Mouse (Mus musculus) retina, adult 2 months (tissue): ENCODE measurements around the gene Trnt1.

Source experiments
- DNase-seq: peaks from one replicate; pipeline ENCODE4 v3.0.0-alpha.2; 2012; ENCODE audit warnings: low read depth, low spot score

Trnt1 gene

DNA sequence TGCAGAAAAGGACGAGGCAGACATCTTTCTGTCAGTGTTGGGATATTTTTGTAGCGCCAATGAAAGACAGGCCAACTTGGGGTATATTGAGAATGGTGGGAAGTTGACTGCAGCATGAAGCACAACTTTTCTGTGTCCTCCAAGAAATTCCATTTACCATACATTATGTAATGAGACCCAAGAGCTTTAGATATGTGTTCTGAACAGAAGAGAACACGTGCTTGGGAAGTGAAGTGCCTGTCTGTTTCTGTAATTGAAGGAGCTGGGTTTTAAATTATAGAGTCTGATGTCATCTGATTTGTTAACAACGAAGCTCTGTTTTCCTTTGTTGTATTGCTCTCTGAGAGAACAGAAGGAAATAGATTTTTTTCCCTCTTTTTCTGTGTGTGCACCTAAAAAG is 1.1 kb downstream of the Trnt1 start:
- no peak for DNase-seq

DNA sequence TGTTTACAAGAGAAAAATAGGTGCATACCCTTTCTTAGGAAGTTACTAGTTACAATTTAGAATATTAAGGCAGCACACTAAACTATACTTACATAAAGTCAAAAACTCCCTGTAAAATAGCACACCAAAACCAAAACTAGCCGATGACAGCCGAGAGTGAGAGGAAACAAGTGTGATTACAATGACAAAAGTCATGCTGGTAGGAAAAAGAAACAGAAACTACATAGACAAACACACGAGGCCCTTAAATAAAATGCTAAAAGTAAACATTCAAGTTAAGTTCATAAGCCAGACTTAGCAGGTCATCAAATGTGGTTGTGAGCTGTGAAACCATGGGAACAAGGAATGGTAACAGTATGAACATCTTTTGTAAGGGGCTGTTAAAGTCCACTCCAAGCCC is 18.2 kb downstream of the Trnt1 start:
- no peak for DNase-seq

- DNase-seq = no peak
Observed at GRCm38 (mm10) chr6:106791429-106791828, 22.5 kb downstream of the Trnt1 start.

DNA sequence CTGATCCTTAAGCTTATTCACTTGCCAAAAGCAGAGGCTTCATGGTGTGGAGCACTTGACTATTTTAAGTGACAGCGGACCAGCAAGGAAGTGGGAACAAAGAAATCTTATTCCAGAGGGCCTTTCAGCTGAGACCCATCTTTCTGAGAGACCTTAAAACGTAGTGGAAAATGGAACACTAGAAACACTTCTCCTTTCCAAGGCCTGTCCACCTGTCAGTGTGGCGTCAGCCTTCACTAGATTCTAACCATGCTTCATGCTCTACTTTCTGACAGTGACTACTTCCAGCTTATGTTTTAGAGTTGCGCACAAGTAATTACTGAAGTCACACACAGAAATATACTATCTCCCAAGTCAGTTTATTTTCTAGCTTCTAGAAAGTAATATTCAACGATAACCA is 23.6 kb downstream of the Trnt1 start:
- no peak for DNase-seq

GRCm38 (mm10) chr6:106793088-106793487 is 24.2 kb downstream of the Trnt1 start:
- no peak for DNase-seq

DNA sequence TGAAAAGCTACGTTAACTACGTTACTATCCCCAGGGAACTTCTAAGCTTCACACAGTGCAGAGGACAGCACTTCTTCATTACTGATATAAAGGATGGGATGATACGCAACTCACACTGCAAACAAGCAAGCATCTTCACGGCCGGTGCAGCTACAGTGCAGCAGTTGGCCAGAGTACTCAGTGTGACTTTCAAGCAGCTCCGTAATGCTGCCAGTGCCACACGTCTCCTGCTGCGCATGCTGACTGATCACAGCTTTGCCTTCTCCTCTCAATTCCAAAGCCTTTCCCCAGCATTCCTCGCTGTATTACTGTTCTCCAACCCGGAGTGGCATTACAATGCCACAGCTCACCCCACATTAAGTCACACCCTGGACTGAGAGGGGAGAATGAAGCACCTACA is 24.7 kb downstream of the Trnt1 start:
- DNase-seq = no peak

DNA sequence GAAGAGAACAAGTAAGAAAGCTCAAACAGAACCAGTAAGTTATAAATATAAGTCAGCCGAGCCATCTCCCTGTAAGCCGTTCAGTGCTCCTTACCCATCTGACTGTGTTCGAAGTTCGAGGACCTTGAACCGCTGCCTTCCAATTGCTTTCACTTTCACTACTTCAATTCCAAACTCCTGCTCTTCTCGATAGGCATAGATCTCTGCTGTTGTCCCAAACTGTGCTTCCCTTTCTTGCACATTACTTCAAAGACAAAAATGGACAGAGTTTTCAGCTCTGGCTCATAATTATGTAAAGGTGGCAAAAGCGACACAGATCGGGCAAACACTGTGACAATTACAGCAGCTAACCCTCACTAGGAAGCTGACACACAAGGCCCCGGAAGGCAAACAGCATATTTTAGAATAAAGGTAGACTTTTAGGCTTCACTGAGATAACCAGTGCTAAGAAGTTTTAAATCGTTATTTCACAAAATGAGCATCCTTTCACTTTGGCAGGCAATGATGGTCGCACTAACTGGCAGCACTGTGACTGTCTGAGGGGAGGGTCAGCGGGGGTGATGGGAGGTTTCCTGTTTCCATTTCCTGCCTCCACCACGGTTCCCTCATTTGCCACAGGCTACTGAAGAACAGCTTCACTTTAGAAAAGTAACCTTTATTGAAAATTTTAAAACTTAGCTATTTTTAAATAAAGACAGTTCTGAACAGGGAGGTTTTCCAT is 25.3 kb downstream of the Trnt1 start:
- DNase-seq = no peak

GRCm38 (mm10) chr6:106799333-106800226 is 30.7 kb downstream of the Trnt1 start, which contains the start of gene Crbn:
Gene Crbn, minus strand, starts transcription at chr6:106800077.
- DNase-seq = peak; percentile 79

DNA sequence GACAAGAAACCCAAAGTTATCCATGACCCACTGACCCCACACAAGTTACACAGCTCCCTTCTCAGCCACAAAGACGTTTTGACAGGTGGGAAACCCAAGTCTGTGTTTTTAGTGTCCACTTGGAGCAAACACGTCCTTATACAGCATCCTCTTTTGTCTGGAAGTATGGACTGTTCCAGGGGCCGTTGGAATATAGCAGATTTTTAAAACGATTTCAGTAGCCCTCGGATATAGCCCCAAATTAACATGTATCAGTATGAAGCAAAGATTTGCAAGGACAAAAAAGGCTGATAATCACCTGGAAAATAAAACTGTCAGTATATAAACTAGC is 31.3 kb downstream of the Trnt1 start:
- DNase-seq = no peak

DNA sequence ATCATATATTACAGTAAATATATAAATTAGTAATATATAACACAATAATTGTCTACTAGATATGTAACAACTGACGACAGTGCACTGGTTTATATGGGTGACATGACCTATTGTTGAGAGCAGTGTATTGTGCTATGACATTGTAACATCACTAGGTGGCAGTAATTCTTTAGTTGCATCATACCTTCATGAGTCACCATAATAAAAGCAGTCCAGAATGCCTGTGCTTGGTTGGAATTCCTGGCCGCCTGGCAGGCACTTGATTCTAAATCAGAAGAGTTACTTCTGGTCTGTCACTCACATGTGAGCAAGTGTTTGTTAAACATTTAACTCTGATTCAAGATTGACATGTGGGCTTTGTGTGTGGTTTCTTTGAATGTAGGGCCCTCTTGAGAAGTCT is 36.0 kb downstream of the Trnt1 start:
- DNase-seq = no peak

DNA sequence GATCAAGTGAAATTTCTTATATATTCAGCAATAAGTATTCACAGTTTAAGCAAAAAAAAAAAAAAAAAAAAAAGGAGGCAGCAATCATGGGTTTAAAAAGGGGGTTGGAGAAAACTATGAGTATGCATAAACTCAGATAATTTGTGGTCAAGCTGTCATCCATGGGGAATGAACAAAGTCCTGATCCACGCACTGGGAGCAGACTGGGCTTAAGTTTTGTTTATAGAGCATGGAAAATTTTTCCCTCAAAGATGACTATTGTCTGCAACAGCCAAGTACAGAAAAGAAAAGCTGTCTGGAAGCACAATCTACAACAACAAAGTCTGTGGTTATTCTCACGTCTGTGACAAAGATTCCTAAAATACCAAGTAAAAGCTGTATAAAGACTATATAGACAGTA is 40.2 kb downstream of the Trnt1 start:
- no peak for DNase-seq

DNA sequence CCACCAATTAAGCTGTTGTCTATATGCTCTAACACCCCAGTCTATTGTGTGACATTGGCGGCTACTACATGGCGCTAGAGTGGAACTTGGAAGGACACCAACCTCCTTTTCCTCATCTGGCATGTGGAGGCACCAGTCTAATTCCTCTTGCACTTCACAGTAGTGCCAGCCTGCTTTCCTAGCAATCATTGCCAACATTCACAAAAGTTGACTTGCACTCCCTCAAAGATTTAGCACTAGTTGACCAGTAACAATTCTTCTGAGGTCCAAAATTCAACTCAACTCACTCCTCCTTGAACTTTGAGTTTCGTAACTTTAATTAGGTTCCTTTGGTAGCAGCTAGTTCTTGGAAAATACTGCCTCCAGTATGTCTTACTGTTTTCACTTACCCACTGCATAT is 41.8 kb downstream of the Trnt1 start:
- DNase-seq = no peak

DNA sequence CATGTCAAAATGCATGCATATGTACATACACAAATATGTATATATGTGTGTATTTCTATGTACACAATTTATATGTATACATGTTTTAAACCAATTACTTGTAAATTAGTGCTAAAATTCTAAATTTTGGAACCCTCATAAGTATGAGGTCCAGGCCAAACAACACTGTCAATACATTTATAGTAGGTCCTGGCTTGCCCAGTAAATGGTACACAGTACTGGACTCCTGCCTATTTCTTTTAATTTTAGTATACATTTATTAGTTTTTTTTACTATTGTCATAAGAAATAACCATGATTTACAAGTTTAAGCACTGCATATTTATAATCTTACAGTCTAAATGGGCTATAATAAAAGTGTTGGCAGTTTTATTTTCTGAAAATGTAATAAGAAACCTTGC is 50.3 kb downstream of the Trnt1 start:
- no peak for DNase-seq

DNA sequence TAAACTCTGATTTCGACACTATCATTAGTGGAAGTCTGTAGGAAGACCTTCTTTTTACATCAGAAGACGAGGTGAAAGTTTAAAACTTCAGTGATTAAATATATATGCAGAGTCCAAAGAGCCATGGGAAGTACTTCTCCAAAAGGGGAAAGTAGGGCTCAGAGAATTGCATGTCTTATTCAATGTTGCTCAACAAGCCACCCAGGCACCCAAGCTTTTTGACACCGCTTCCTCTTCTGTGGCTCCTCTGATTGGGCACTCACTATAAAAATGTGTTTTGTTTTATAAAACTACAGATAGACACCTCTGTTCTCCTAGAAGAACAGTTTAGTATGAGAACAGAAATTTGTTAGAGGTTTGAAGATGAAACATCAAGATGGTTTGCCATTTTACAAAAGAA is 51.0 kb downstream of the Trnt1 start:
- DNase-seq = no peak

- no peak for DNase-seq
Observed at GRCm38 (mm10) chr6:106820566-106820965, 51.6 kb downstream of the Trnt1 start.

DNA sequence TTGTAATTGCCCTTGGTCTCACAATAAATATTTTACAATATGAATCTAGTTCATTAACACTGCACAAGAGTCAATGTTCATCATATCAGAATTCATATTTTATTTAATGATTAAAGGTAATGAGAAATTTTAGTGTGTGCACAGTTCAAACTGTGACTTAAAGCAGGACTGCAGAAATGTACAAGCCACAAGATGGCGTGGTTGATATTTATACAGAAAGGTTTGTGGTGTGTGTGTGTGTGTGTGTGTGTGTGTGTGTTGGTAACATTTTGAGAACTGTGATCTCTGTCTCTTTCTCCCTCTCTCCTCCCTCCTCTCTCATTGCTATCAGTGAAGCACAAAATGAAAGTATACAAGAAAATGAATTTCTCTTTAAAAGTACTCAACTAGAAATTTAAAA is 53.4 kb downstream of the Trnt1 start:
- DNase-seq = no peak
